Mouse (Mus musculus): ENCODE measurements around the gene Fn1.
A peak's percentile ranks its signal among the peaks of the same experiment; 100 is the strongest.

The Fn1 gene

GRCm38 (mm10) chr1:71652551-71653399 is at the start of gene Fn1:
Gene Fn1 (minus strand): TSS chr1:71653200.
- DNase-seq (ENCODE audit: low spot score) = peak; percentile 98

- DNase-seq (ENCODE audit: low spot score) = no peak
These were observed 43.1 kb upstream of the Fn1 start for GRCm38 (mm10) chr1:71696093-71696492.

- no peak for DNase-seq (ENCODE audit: low spot score)
These were observed 38.7 kb upstream of the Fn1 start for GRCm38 (mm10) chr1:71691472-71692277.

GRCm38 (mm10) chr1:71688926-71689303 is 35.9 kb upstream of the Fn1 start:
- no peak for DNase-seq (ENCODE audit: low spot score)

GRCm38 (mm10) chr1:71688272-71688925 is 35.4 kb upstream of the Fn1 start:
- no peak for DNase-seq (ENCODE audit: low spot score)

GRCm38 (mm10) chr1:71686791-71687190 is 33.8 kb upstream of the Fn1 start:
- DNase-seq (ENCODE audit: low spot score) = no peak

- DNase-seq (ENCODE audit: low spot score) = peak; percentile 26
These were observed 30.7 kb upstream of the Fn1 start for GRCm38 (mm10) chr1:71683736-71684135.

- no peak for DNase-seq (ENCODE audit: low spot score)
These were observed 29.3 kb upstream of the Fn1 start for GRCm38 (mm10) chr1:71682194-71682715.

- DNase-seq (ENCODE audit: low spot score) = no peak
These were observed 28.3 kb upstream of the Fn1 start for GRCm38 (mm10) chr1:71681306-71681705.

GRCm38 (mm10) chr1:71680046-71680672 is 27.2 kb upstream of the Fn1 start:
- DNase-seq (ENCODE audit: low spot score) = no peak

GRCm38 (mm10) chr1:71675420-71675819 is 22.4 kb upstream of the Fn1 start:
- peak; percentile 38 for DNase-seq (ENCODE audit: low spot score)

GRCm38 (mm10) chr1:71674274-71674673 is 21.3 kb upstream of the Fn1 start:
- DNase-seq (ENCODE audit: low spot score) = no peak

- DNase-seq (ENCODE audit: low spot score) = peak; percentile 65
These were observed 20.5 kb upstream of the Fn1 start for GRCm38 (mm10) chr1:71673398-71673910.

- no peak for DNase-seq (ENCODE audit: low spot score)
These were observed 19.3 kb upstream of the Fn1 start for GRCm38 (mm10) chr1:71672346-71672745.

- no peak for DNase-seq (ENCODE audit: low spot score)
These were observed 10.2 kb upstream of the Fn1 start for GRCm38 (mm10) chr1:71663242-71663641.

GRCm38 (mm10) chr1:71658632-71659031 is 5.6 kb upstream of the Fn1 start:
- no peak for DNase-seq (ENCODE audit: low spot score)

GRCm38 (mm10) chr1:71656309-71656708 is 3.3 kb upstream of the Fn1 start:
- DNase-seq (ENCODE audit: low spot score) = no peak

- peak; percentile 13 for DNase-seq (ENCODE audit: low spot score)
These were observed 1.2 kb upstream of the Fn1 start for GRCm38 (mm10) chr1:71654221-71654620.

GRCm38 (mm10) chr1:71653400-71654159 is 580 bp upstream of the Fn1 start:
- DNase-seq (ENCODE audit: low spot score) = peak; percentile 49

GRCm38 (mm10) chr1:71651828-71652227 is 1.2 kb downstream of the Fn1 start:
- no peak for DNase-seq (ENCODE audit: low spot score)

GRCm38 (mm10) chr1:71651315-71651714 is 1.7 kb downstream of the Fn1 start:
- peak; percentile 44 for DNase-seq (ENCODE audit: low spot score)

Data from embryo, embryonic 10 days (tissue).